Mouse (Mus musculus): Measurements from ENCODE around the gene Ak5. TPM values are rescaled to one million over a fixed set of nuclear protein-coding genes. Genes with fewer than 3 reads are reported as not detected.

The Ak5 gene
- total and polyA plus RNA-seq, 3 experiments = 0.13 to 0.79 (median 0.23) TPM

GRCm38 (mm10) chr3:152507900-152508299, 160.3 kb downstream of the Ak5 start:
- Histone ChIP-seq H3K27me3 (replicated peaks) (no peaks in the 10 kb centered on the region), H3K9ac (ENCODE audit: insufficient read depth, low read depth) (no peak overlapping the region), H3K36me3 (replicated peaks in 1 of 2; ENCODE audit: control insufficient read depth in 1 of 2, insufficient read depth in 1 of 2, low read length in 1 of 2) (no peaks in the 10 kb centered on the region), H3K9me3 (replicated peaks; ENCODE audit: low read length) (peaks cover 3% of the 10 kb centered on the region), H3K4me3 (replicated peaks in 1 of 3; ENCODE audit: low read depth in 2 of 3, low read length in 2 of 3, poor library complexity in 1 of 3) (no peak overlapping the region), H3K79me2 (replicated peaks; ENCODE audit: control insufficient read depth, extremely low read depth, insufficient read depth, poor library complexity, severe bottlenecking) (no peaks in the 10 kb centered on the region), H3K4me1 (ENCODE audit: control insufficient read depth in 1 of 2, insufficient read depth in 2 of 2) (no peaks in the 10 kb centered on the region), H3K4me2 (ENCODE audit: insufficient read depth, low read depth, poor library complexity, severe bottlenecking) (no peak overlapping the region), H3K27ac (ENCODE audit: insufficient read depth, low read depth) (no peak overlapping the region)
- in situ Hi-C loops (cut with MboI; ENCODE audit: low pct_ligation_motif_present, low pct_unique_long_range_greater_than_20kb, low sequenced_read_pairs) (no loop called here), dilution Hi-C loops (cut with MboI; ENCODE audit: extremely low pct_ligation_motif_present, extremely low pct_unique_long_range_greater_than_20kb, low sequenced_read_pairs) (no loop called here)
- DNase-seq (ENCODE audit: extremely low read depth) = no peak
- no peak for TF ChIP-seq NRF1 (IDR thresholded peaks at IDR 0.05; ENCODE audit: low read depth, low read length)
- TF ChIP-seq ZKSCAN1 (IDR thresholded peaks at IDR 0.05; ENCODE audit: borderline replicate concordance, low read depth, low read length) = no peak
- no peak for TF ChIP-seq MAX (IDR thresholded peaks at IDR 0.05; ENCODE audit: low read length)
- TF ChIP-seq CHD1 (IDR thresholded peaks at IDR 0.05; ENCODE audit: low read depth, low read length) = no peak
- no peak for TF ChIP-seq JUND (conservative IDR thresholded peaks at IDR 0.05; ENCODE audit: low read depth, low read length)
- TF ChIP-seq UBTF (IDR thresholded peaks at IDR 0.05; ENCODE audit: low read depth, low read length) = no peak
- TF ChIP-seq USF1 (IDR thresholded peaks at IDR 0.05; ENCODE audit: low read depth, low read length) = no peak
- no peak for TF ChIP-seq MXI1 (IDR thresholded peaks at IDR 0.05; ENCODE audit: low read depth, low read length)
- TF ChIP-seq NELFE (IDR thresholded peaks at IDR 0.05; ENCODE audit: low read depth, low read length) = no peak
- TF ChIP-seq MAFK (IDR thresholded peaks at IDR 0.05; ENCODE audit: insufficient replicate concordance, low read length) = no peak
- TF ChIP-seq POLR2AphosphoS2 (IDR thresholded peaks at IDR 0.05; ENCODE audit: low read depth, low read length) = no peak
- no peak for TF ChIP-seq CHD2 (IDR thresholded peaks at IDR 0.05; ENCODE audit: low read length)
- no peak for TF ChIP-seq EP300 (IDR thresholded peaks at IDR 0.05; ENCODE audit: low read length)
- no peak for TF ChIP-seq MYC (IDR thresholded peaks at IDR 0.05; ENCODE audit: low read depth, low read length)
- TF ChIP-seq GABPA (IDR thresholded peaks at IDR 0.05; ENCODE audit: insufficient replicate concordance, low read depth, low read length) = no peak
- no peak for TF ChIP-seq MEF2A (IDR thresholded peaks at IDR 0.05; ENCODE audit: borderline replicate concordance, low read depth, low read length)

- Histone ChIP-seq H3K4me1 (ENCODE audit: control insufficient read depth in 1 of 2, insufficient read depth in 2 of 2) (no peaks in the 10 kb centered on the region), H3K27ac (ENCODE audit: insufficient read depth, low read depth) (no peak overlapping the region), H3K9me3 (replicated peaks; ENCODE audit: low read length) (no peaks in the 10 kb centered on the region), H3K4me2 (ENCODE audit: insufficient read depth, low read depth, poor library complexity, severe bottlenecking) (no peak overlapping the region), H3K36me3 (replicated peaks in 1 of 2; ENCODE audit: control insufficient read depth in 1 of 2, insufficient read depth in 1 of 2, low read length in 1 of 2) (no peaks in the 10 kb centered on the region), H3K9ac (ENCODE audit: insufficient read depth, low read depth) (no peak overlapping the region), H3K79me2 (replicated peaks; ENCODE audit: control insufficient read depth, extremely low read depth, insufficient read depth, poor library complexity, severe bottlenecking) (no peaks in the 10 kb centered on the region), H3K27me3 (replicated peaks) (peaks cover 8% of the 10 kb centered on the region), H3K4me3 (replicated peaks in 1 of 3; ENCODE audit: low read depth in 2 of 3, low read length in 2 of 3, poor library complexity in 1 of 3) (no peak overlapping the region)
- in situ Hi-C loops (cut with MboI; ENCODE audit: low pct_ligation_motif_present, low pct_unique_long_range_greater_than_20kb, low sequenced_read_pairs) (no loop called here), dilution Hi-C loops (cut with MboI; ENCODE audit: extremely low pct_ligation_motif_present, extremely low pct_unique_long_range_greater_than_20kb, low sequenced_read_pairs) (no loop called here)
- DNase-seq (ENCODE audit: extremely low read depth) = no peak
- TF ChIP-seq TBP (conservative IDR thresholded peaks at IDR 0.05; ENCODE audit: low read depth, low read length) (no peak), RCOR1 (conservative IDR thresholded peaks at IDR 0.05; ENCODE audit: low read depth, low read length) (no peak), SIN3A (IDR thresholded peaks at IDR 0.05; ENCODE audit: low read length) (no peak), ZC3H11A (IDR thresholded peaks at IDR 0.05; ENCODE audit: low read depth, low read length) (no peak), ZMIZ1 (IDR thresholded peaks at IDR 0.05; ENCODE audit: low read depth, low read length) (no peak), MEF2A (IDR thresholded peaks at IDR 0.05; ENCODE audit: borderline replicate concordance, low read depth, low read length) (no peak), PAX5 (IDR thresholded peaks at IDR 0.05; ENCODE audit: low read length) (no peak), KAT2A (IDR thresholded peaks at IDR 0.05; ENCODE audit: insufficient replicate concordance, low read length) (no peak), USF2 (conservative IDR thresholded peaks at IDR 0.05; ENCODE audit: low read depth, low read length) (no peak), ETS1 (conservative IDR thresholded peaks at IDR 0.05; ENCODE audit: low read depth, low read length) (no peak), IRF4 (IDR thresholded peaks at IDR 0.05; ENCODE audit: low read depth, low read length) (no peak)
These were observed 169.0 kb downstream of the Ak5 start for GRCm38 (mm10) chr3:152498968-152499696.

All from CH12.LX (cell line).